Mouse (Mus musculus) kidney, adult 11 months (tissue): ENCODE measurements around the gene Ephx3.
"Not testable (repeated sequence)": the region's sequence is repeated elsewhere in the genome, so short reads cannot be mapped to it uniquely, and the experiment has no call there.

Experiments used
- DNase-seq: peaks from one replicate; pipeline ENCODE4 v3.0.0; 2022

The Ephx3 gene

GRCm38 (mm10) chr17:32188863-32189636 is at the start of gene Ephx3:
Ephx3 (minus strand) TSS chr17:32189549.
- no peak for DNase-seq

GRCm38 (mm10) chr17:32238589-32238988 is 49.2 kb upstream of the Ephx3 start:
- DNase-seq: no peak

GRCm38 (mm10) chr17:32235534-32236191 is 46.3 kb upstream of the Ephx3 start:
- DNase-seq: peak; percentile 24

- no peak for DNase-seq
Measured at GRCm38 (mm10) chr17:32233174-32233573, 43.8 kb upstream of the Ephx3 start.

- no peak for DNase-seq
Measured at GRCm38 (mm10) chr17:32229256-32229655, 39.9 kb upstream of the Ephx3 start.

GRCm38 (mm10) chr17:32220873-32221272 is 31.5 kb upstream of the Ephx3 start:
- DNase-seq: no peak

- not testable (repeated sequence) for DNase-seq
Measured at GRCm38 (mm10) chr17:32215587-32215986, 26.2 kb upstream of the Ephx3 start.

- not testable (repeated sequence) for DNase-seq
Measured at GRCm38 (mm10) chr17:32211554-32211953, 22.2 kb upstream of the Ephx3 start.

GRCm38 (mm10) chr17:32209752-32210151 is 20.4 kb upstream of the Ephx3 start:
- DNase-seq: no peak

- DNase-seq: peak; percentile 12
Measured at GRCm38 (mm10) chr17:32209144-32209543, 19.8 kb upstream of the Ephx3 start.

- DNase-seq: peak; percentile 36
Measured at GRCm38 (mm10) chr17:32207586-32208245, 18.4 kb upstream of the Ephx3 start.

- DNase-seq: no peak
Measured at GRCm38 (mm10) chr17:32205345-32205744, 16.0 kb upstream of the Ephx3 start.

GRCm38 (mm10) chr17:32202972-32203371 is 13.6 kb upstream of the Ephx3 start:
- DNase-seq: no peak

GRCm38 (mm10) chr17:32201086-32201485 is 11.7 kb upstream of the Ephx3 start:
- DNase-seq: no peak

GRCm38 (mm10) chr17:32199796-32200195 is 10.4 kb upstream of the Ephx3 start:
- DNase-seq: no peak

- no peak for DNase-seq
Measured at GRCm38 (mm10) chr17:32197156-32197555, 7.8 kb upstream of the Ephx3 start.

GRCm38 (mm10) chr17:32195725-32196124 is 6.4 kb upstream of the Ephx3 start:
- DNase-seq: no peak

GRCm38 (mm10) chr17:32193010-32193409 is 3.7 kb upstream of the Ephx3 start:
- no peak for DNase-seq

- no peak for DNase-seq
Measured at GRCm38 (mm10) chr17:32189850-32190249, 501 bp upstream of the Ephx3 start.

- DNase-seq: no peak
Measured at GRCm38 (mm10) chr17:32183017-32183416, 6.3 kb downstream of the Ephx3 start.

GRCm38 (mm10) chr17:32179621-32180491 is 9.5 kb downstream of the Ephx3 start:
- no peak for DNase-seq

GRCm38 (mm10) chr17:32176919-32177318 is 12.4 kb downstream of the Ephx3 start:
- no peak for DNase-seq

GRCm38 (mm10) chr17:32173166-32173565 is 16.2 kb downstream of the Ephx3 start:
- DNase-seq: peak; percentile 70
